Mouse (Mus musculus): ENCODE data around the gene Ccdc97. TPM values are rescaled to one million over a fixed set of nuclear protein-coding genes. Genes with fewer than 3 reads are reported as not detected.

Ccdc97 gene
- polyA plus RNA-seq, 1 experiment from 2014 or later: 29.3 TPM

- peak; percentile 34; the same call in 1 of the 2 replicates for ATAC-seq (replicated peaks)
- Histone ChIP-seq H3K4me3 (peak within 1 kb of the TSS; percentile 41), H3K4me2 (replicated peaks) (peak within 1 kb of the TSS; percentile 55), H3K36me3 (no peaks in the 10 kb centered on the region), H3K9ac (replicated peaks) (peak within 1 kb of the TSS; percentile 45), H3K9me3 (no peaks in the 10 kb centered on the region), H3K27ac (replicated peaks) (peak within 1 kb of the TSS; percentile 90; the same call in 1 of the 2 replicates), H3K4me1 (peaks cover 27% of the 10 kb centered on the region), H3K27me3 (peaks cover 23% of the 10 kb centered on the region)
- WGBS: 3% methylated on average over 29 of the region's 29 CpGs
Measured at GRCm38 (mm10) chr7:25674719-25675300, 44.1 kb downstream of the Ccdc97 start, which contains the start of gene Tmem91. Tmem91 (minus strand) TSS chr7:25675166.

- H3K27me3 ChIP-seq: peaks cover 23% of the 10 kb centered on the region
- no peak for ATAC-seq (replicated peaks)
- peaks cover 27% of the 10 kb centered on the region for H3K4me1 ChIP-seq
- peak overlapping the region; percentile 41 for H3K4me3 ChIP-seq
- H3K4me2 ChIP-seq (replicated peaks): peak overlapping the region; percentile 55
- no peaks in the 10 kb centered on the region for H3K36me3 ChIP-seq
- H3K27ac ChIP-seq (replicated peaks): no peak overlapping the region
- 33% methylated on average over 9 of the region's 9 CpGs for WGBS
- peak overlapping the region; percentile 45 for H3K9ac ChIP-seq (replicated peaks)
- no peaks in the 10 kb centered on the region for H3K9me3 ChIP-seq
Measured at GRCm38 (mm10) chr7:25674297-25674696, 44.6 kb downstream of the Ccdc97 start.

- Histone ChIP-seq H3K9ac (replicated peaks) (no peak overlapping the region), H3K27me3 (peaks cover 23% of the 10 kb centered on the region), H3K9me3 (no peaks in the 10 kb centered on the region), H3K4me3 (no peak overlapping the region), H3K4me1 (peaks cover 27% of the 10 kb centered on the region), H3K4me2 (replicated peaks) (no peak overlapping the region), H3K36me3 (peaks cover 4% of the 10 kb centered on the region; the same call in 1 of the 2 replicates), H3K27ac (replicated peaks) (no peak overlapping the region)
- no peak for ATAC-seq (replicated peaks)
- 54% methylated on average over 4 of the region's 4 CpGs for WGBS
Measured at GRCm38 (mm10) chr7:25672442-25672841, 46.4 kb downstream of the Ccdc97 start.

GRCm38 (mm10) chr7:25671686-25672085, 47.2 kb downstream of the Ccdc97 start:
- H3K27ac ChIP-seq (replicated peaks): no peak overlapping the region
- H3K27me3 ChIP-seq: peaks cover 23% of the 10 kb centered on the region
- no peak overlapping the region for H3K4me3 ChIP-seq
- H3K9me3 ChIP-seq: no peaks in the 10 kb centered on the region
- H3K4me2 ChIP-seq (replicated peaks): no peak overlapping the region
- peaks cover 4% of the 10 kb centered on the region; the same call in 1 of the 2 replicates for H3K36me3 ChIP-seq
- H3K9ac ChIP-seq (replicated peaks): no peak overlapping the region
- ATAC-seq (replicated peaks): no peak
- WGBS: 69% methylated on average over 2 of the region's 2 CpGs
- peaks cover 23% of the 10 kb centered on the region for H3K4me1 ChIP-seq

- ATAC-seq (replicated peaks): no peak
- peaks cover 14% of the 10 kb centered on the region; the same call in 1 of the 2 replicates for H3K36me3 ChIP-seq
- 94% methylated on average over 4 of the region's 4 CpGs for WGBS
Measured at GRCm38 (mm10) chr7:25670096-25670495, 48.8 kb downstream of the Ccdc97 start.

GRCm38 (mm10) chr7:25669631-25670030, 49.3 kb downstream of the Ccdc97 start:
- H3K9ac ChIP-seq (replicated peaks): no peak overlapping the region
- H3K27me3 ChIP-seq: peaks cover 19% of the 10 kb centered on the region
- H3K4me3 ChIP-seq: no peak overlapping the region
- no peak overlapping the region for H3K4me2 ChIP-seq (replicated peaks)
- peaks cover 18% of the 10 kb centered on the region for H3K36me3 ChIP-seq
- no peak for ATAC-seq (replicated peaks)
- no peaks in the 10 kb centered on the region for H3K9me3 ChIP-seq
- peaks cover 3% of the 10 kb centered on the region for H3K4me1 ChIP-seq
- no peak overlapping the region for H3K27ac ChIP-seq (replicated peaks)
- 85% methylated on average over 9 of the region's 9 CpGs for WGBS

More at GRCm38 (mm10) chr7:25670096-25670495, 48.8 kb downstream of the Ccdc97 start:
- Histone ChIP-seq H3K9me3 (no peaks in the 10 kb centered on the region), H3K27me3 (peaks cover 23% of the 10 kb centered on the region), H3K4me2 (replicated peaks) (no peak overlapping the region), H3K27ac (replicated peaks) (no peak overlapping the region), H3K4me3 (no peak overlapping the region), H3K9ac (replicated peaks) (no peak overlapping the region), H3K4me1 (peaks cover 8% of the 10 kb centered on the region)

- no peak for ATAC-seq (replicated peaks)
- H3K9me3 ChIP-seq: no peaks in the 10 kb centered on the region
- 90% methylated on average over 10 of the region's 10 CpGs for WGBS
- H3K4me1 ChIP-seq: no peaks in the 10 kb centered on the region
- no peak overlapping the region for H3K4me2 ChIP-seq (replicated peaks)
- no peak overlapping the region for H3K4me3 ChIP-seq
- H3K27me3 ChIP-seq: peaks cover 14% of the 10 kb centered on the region
- peaks cover 23% of the 10 kb centered on the region for H3K36me3 ChIP-seq
- H3K9ac ChIP-seq (replicated peaks): no peak overlapping the region
- H3K27ac ChIP-seq (replicated peaks): no peak overlapping the region
Measured at GRCm38 (mm10) chr7:25669158-25669557, 49.7 kb downstream of the Ccdc97 start.

GRCm38 (mm10) chr7:25666381-25666780, 52.5 kb downstream of the Ccdc97 start:
- 95% methylated on average over 8 of the region's 8 CpGs for WGBS
- no peaks in the 10 kb centered on the region for H3K9me3 ChIP-seq
- no peak overlapping the region for H3K27ac ChIP-seq (replicated peaks)
- ATAC-seq (replicated peaks): no peak
- H3K4me3 ChIP-seq: no peak overlapping the region
- no peaks in the 10 kb centered on the region for H3K27me3 ChIP-seq
- H3K4me1 ChIP-seq: no peaks in the 10 kb centered on the region
- H3K4me2 ChIP-seq (replicated peaks): no peak overlapping the region
- peaks cover 26% of the 10 kb centered on the region for H3K36me3 ChIP-seq
- H3K9ac ChIP-seq (replicated peaks): no peak overlapping the region

Other genes with a start within 250 kb of the Ccdc97 start
- gene Ceacam1, start 241.5 kb downstream of the Ccdc97 start, polyA plus RNA-seq (2015; fragmentation: Nextera tagmentation; extraction: Ambion mirVana): 0.55 and 0.92 TPM in 2 replicates
- gene Ceacam2, start 179.2 kb downstream of the Ccdc97 start, polyA plus RNA-seq (2015; fragmentation: Nextera tagmentation; extraction: Ambion mirVana): 0.10 and 0.23 TPM in 2 replicates
- gene Erich4, start 103.2 kb downstream of the Ccdc97 start, polyA plus RNA-seq (2015; fragmentation: Nextera tagmentation; extraction: Ambion mirVana): not detected in 2 replicates
- 32.1 and 36.3 TPM in 2 replicates for gene Dmac2, start 99.7 kb downstream of the Ccdc97 start, polyA plus RNA-seq (2015; fragmentation: Nextera tagmentation; extraction: Ambion mirVana)
- 0.38 and 0.50 TPM in 2 replicates for gene B3gnt8, start 92.4 kb downstream of the Ccdc97 start, polyA plus RNA-seq (2015; fragmentation: Nextera tagmentation; extraction: Ambion mirVana)
- 57.8 and 62.1 TPM in 2 replicates for gene Bckdha, start 60.1 kb downstream of the Ccdc97 start, polyA plus RNA-seq (2015; fragmentation: Nextera tagmentation; extraction: Ambion mirVana)
- 50.5 and 51.8 TPM in 2 replicates for gene Exosc5, start 59.9 kb downstream of the Ccdc97 start, polyA plus RNA-seq (2015; fragmentation: Nextera tagmentation; extraction: Ambion mirVana)
- 14.4 and 17.0 TPM in 2 replicates for gene Tmem91, start 43.9 kb downstream of the Ccdc97 start, polyA plus RNA-seq (2015; fragmentation: Nextera tagmentation; extraction: Ambion mirVana)
- 39.2 and 39.4 TPM in 2 replicates for gene B9d2, start 38.3 kb downstream of the Ccdc97 start, polyA plus RNA-seq (2015; fragmentation: Nextera tagmentation; extraction: Ambion mirVana)
- 0.62 and 0.74 TPM in 2 replicates for gene Tgfb1, start 32.1 kb downstream of the Ccdc97 start, polyA plus RNA-seq (2015; fragmentation: Nextera tagmentation; extraction: Ambion mirVana)
- 51.8 and 53.5 TPM in 2 replicates for gene Hnrnpul1, start 35.7 kb upstream of the Ccdc97 start, polyA plus RNA-seq (2015; fragmentation: Nextera tagmentation; extraction: Ambion mirVana)
- gene Axl, start 69.6 kb upstream of the Ccdc97 start, polyA plus RNA-seq (2015; fragmentation: Nextera tagmentation; extraction: Ambion mirVana): 16.5 and 17.7 TPM in 2 replicates
- gene Cyp2s1, start 97.8 kb upstream of the Ccdc97 start, polyA plus RNA-seq (2015; fragmentation: Nextera tagmentation; extraction: Ambion mirVana): 0.61 and 1.1 TPM in 2 replicates
- not detected in 2 replicates for gene Cyp2b10, start 178.5 kb upstream of the Ccdc97 start, polyA plus RNA-seq (2015; fragmentation: Nextera tagmentation; extraction: Ambion mirVana)

Measured in forebrain, embryonic 15.5 days (tissue).